Mouse (Mus musculus): ENCODE data around the gene Glul.

The Glul gene

GRCm38 (mm10) chr1:153909213-153909962 lies 9.6 kb downstream of the Glul start:
- no peak for DNase-seq (ENCODE audit: low read depth, low spot score)

- no peak for DNase-seq (ENCODE audit: low read depth, low spot score)
These were observed 10.2 kb downstream of the Glul start for GRCm38 (mm10) chr1:153909963-153910291.

GRCm38 (mm10) chr1:153910423-153910822 lies 10.7 kb downstream of the Glul start:
- no peak for DNase-seq (ENCODE audit: low read depth, low spot score)

GRCm38 (mm10) chr1:153911276-153911795 lies 11.6 kb downstream of the Glul start:
- no peak for DNase-seq (ENCODE audit: low read depth, low spot score)

- DNase-seq (ENCODE audit: low read depth, low spot score) = no peak
These were observed 14.1 kb downstream of the Glul start for GRCm38 (mm10) chr1:153913869-153914268.

GRCm38 (mm10) chr1:153918521-153919206 lies 18.9 kb downstream of the Glul start:
- DNase-seq (ENCODE audit: low read depth, low spot score) = no peak

- no peak for DNase-seq (ENCODE audit: low read depth, low spot score)
These were observed 21.9 kb downstream of the Glul start for GRCm38 (mm10) chr1:153921642-153922041.

- DNase-seq (ENCODE audit: low read depth, low spot score) = no peak
These were observed 22.9 kb downstream of the Glul start for GRCm38 (mm10) chr1:153922571-153923021.

- DNase-seq (ENCODE audit: low read depth, low spot score) = no peak
These were observed 24.9 kb downstream of the Glul start for GRCm38 (mm10) chr1:153924395-153925385.

GRCm38 (mm10) chr1:153930431-153930830 lies 30.7 kb downstream of the Glul start:
- no peak for DNase-seq (ENCODE audit: low read depth, low spot score)

- DNase-seq (ENCODE audit: low read depth, low spot score) = no peak
These were observed 34.0 kb downstream of the Glul start for GRCm38 (mm10) chr1:153933772-153934171.

GRCm38 (mm10) chr1:153935844-153936380 lies 36.2 kb downstream of the Glul start:
- no peak for DNase-seq (ENCODE audit: low read depth, low spot score)

- DNase-seq (ENCODE audit: low read depth, low spot score) = no peak
These were observed 37.3 kb downstream of the Glul start for GRCm38 (mm10) chr1:153937025-153937424.

- DNase-seq (ENCODE audit: low read depth, low spot score) = no peak
These were observed 41.2 kb downstream of the Glul start for GRCm38 (mm10) chr1:153940986-153941385.

- no peak for DNase-seq (ENCODE audit: low read depth, low spot score)
These were observed 45.4 kb downstream of the Glul start for GRCm38 (mm10) chr1:153945181-153945580.

- no peak for DNase-seq (ENCODE audit: low read depth, low spot score)
These were observed 47.2 kb downstream of the Glul start for GRCm38 (mm10) chr1:153946971-153947370.

GRCm38 (mm10) chr1:153947837-153948236 lies 48.1 kb downstream of the Glul start:
- no peak for DNase-seq (ENCODE audit: low read depth, low spot score)

GRCm38 (mm10) chr1:153953232-153953631 lies 53.5 kb downstream of the Glul start:
- no peak for DNase-seq (ENCODE audit: low read depth, low spot score)

GRCm38 (mm10) chr1:153953797-153954196 lies 54.1 kb downstream of the Glul start:
- DNase-seq (ENCODE audit: low read depth, low spot score) = no peak

- DNase-seq (ENCODE audit: low read depth, low spot score) = no peak
These were observed 58.1 kb downstream of the Glul start for GRCm38 (mm10) chr1:153957850-153958249.
